Mouse (Mus musculus) CH12.LX (cell line): ENCODE results near the gene Ankrd63.

Source experiments
- ELF1 ChIP-seq: IDR thresholded peaks from 2 replicates; pipeline ENCODE4 v1.6.1; 2014; ENCODE audit warnings: low read depth, mild to moderate bottlenecking, inconsistent platforms, low read length, improper control_type of control experiment
- EP300 ChIP-seq: IDR thresholded peaks from 2 replicates; pipeline ENCODE4 v1.6.1; 2011; ENCODE audit warnings: low read length, improper control_type of control experiment
- POLR2A ChIP-seq: IDR thresholded peaks from 2 replicates; pipeline ENCODE4 v1.6.1; 2011; ENCODE audit warnings: low read depth, mild to moderate bottlenecking, improper control_type of control experiment, low read length

DNA sequence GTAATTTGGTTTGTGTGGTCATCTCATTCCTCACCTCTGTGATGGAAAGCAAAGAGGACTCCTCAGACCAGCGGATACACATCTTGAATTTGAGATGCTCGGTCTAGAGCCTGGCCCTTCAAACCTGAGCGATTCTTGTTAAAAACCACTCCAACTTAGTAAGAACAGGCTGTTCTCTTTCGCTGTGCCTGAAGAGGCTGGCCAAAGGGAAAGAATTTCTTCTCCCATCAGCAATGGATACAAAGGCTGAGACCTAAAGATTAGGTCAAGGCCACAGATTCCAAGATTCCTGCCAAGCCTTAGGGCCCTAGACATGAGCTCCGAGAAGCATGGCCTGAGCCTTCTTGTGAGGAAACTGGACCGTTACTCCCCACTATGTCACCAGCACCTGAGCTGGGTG lies 22.8 kb downstream of the Ankrd63 start:
- TF ChIP-seq EP300 (no peak), POLR2A (no peak), ELF1 (no peak)
